Mouse (Mus musculus) gastrocnemius, adult 2 months (tissue): Measurements from ENCODE around the gene Cx3cr1. TPM values are rescaled to one million over a fixed set of nuclear protein-coding genes. Genes with fewer than 3 reads are reported as not detected.
A peak's percentile ranks its signal among the peaks of the same experiment; 100 is the strongest.

Source experiments
- DNase-seq: peaks from one replicate; pipeline ENCODE4 v3.0.0; 2022
- H3K27ac ChIP-seq: fragments of 200-600 bp; 2 replicates; pipeline ENCODE4 v1.8.1; 2022; ENCODE audit warnings: mild to moderate bottlenecking
- H3K4me3 ChIP-seq: fragments of 200-600 bp; 2 replicates; pipeline ENCODE4 v1.8.1; 2022; ENCODE audit warnings: mild to moderate bottlenecking, moderate library complexity
- CTCF ChIP-seq: fragments of 200-600 bp; IDR thresholded peaks from 2 replicates; pipeline ENCODE4 v1.8.1; 2022; ENCODE audit warnings: antibody characterized with exemption, mild to moderate bottlenecking, moderate library complexity
- intact Hi-C: fragments of 180-260 bp; cut with DNase I; formaldehyde crosslinking; loops from one replicate; pipeline ENCODE4 v1.15.1; 2025
- total RNA-seq, 2 experiments: library from RNA; stranded (reverse); gene quantifications; 2 replicates each; pipeline ENCODE4 v1.2.3; 2021

Cx3cr1 gene
- total RNA-seq, 2 experiments from 2014 or later, result 0.15 to 0.20 TPM

GRCm38 (mm10) chr9:119926497-119926896 lies 143.2 kb downstream of the Cx3cr1 start:
- H3K27ac ChIP-seq, result no peak overlapping the region
- H3K4me3 ChIP-seq, result no peak overlapping the region
- intact Hi-C loops, result no loop called here
- DNase-seq, result no peak
- no peak for TF ChIP-seq CTCF

GRCm38 (mm10) chr9:119925729-119926128 lies 143.9 kb downstream of the Cx3cr1 start:
- intact Hi-C loops, result no loop called here

GRCm38 (mm10) chr9:119925120-119925657 lies 144.5 kb downstream of the Cx3cr1 start:
- Histone ChIP-seq H3K27ac (no peak overlapping the region), H3K4me3 (no peak overlapping the region)
- no peak for DNase-seq
- intact Hi-C loops, result no loop called here
- TF ChIP-seq CTCF, result no peak

More at GRCm38 (mm10) chr9:119925729-119926128, 143.9 kb downstream of the Cx3cr1 start:
- H3K27ac ChIP-seq, result no peak overlapping the region
- no peak for TF ChIP-seq CTCF
- DNase-seq, result no peak
- no peak overlapping the region for H3K4me3 ChIP-seq

- DNase-seq, result no peak
- Histone ChIP-seq H3K27ac (no peak overlapping the region), H3K4me3 (no peak overlapping the region)
- no peak for TF ChIP-seq CTCF
- intact Hi-C loops, result no loop called here
These were observed 146.2 kb downstream of the Cx3cr1 start for GRCm38 (mm10) chr9:119923462-119923861.

GRCm38 (mm10) chr9:119919858-119920257 lies 149.8 kb downstream of the Cx3cr1 start:
- Histone ChIP-seq H3K27ac (peak overlapping the region; percentile 20; the same call in 1 of the 2 replicates), H3K4me3 (no peak overlapping the region)
- TF ChIP-seq CTCF, result no peak
- intact Hi-C loops, result no loop called here
- DNase-seq, result peak; percentile 51

GRCm38 (mm10) chr9:119913087-119913838 lies 156.4 kb downstream of the Cx3cr1 start:
- Histone ChIP-seq H3K27ac (no peak overlapping the region), H3K4me3 (no peak overlapping the region)
- no peak for DNase-seq
- intact Hi-C loops, result no loop called here
- peak; percentile 49 for TF ChIP-seq CTCF

GRCm38 (mm10) chr9:119909931-119910330 lies 159.7 kb downstream of the Cx3cr1 start:
- Histone ChIP-seq H3K4me3 (no peak overlapping the region), H3K27ac (no peak overlapping the region)
- intact Hi-C loops, result no loop called here
- no peak for TF ChIP-seq CTCF
- DNase-seq, result no peak

- no peak for TF ChIP-seq CTCF
- Histone ChIP-seq H3K27ac (no peak overlapping the region), H3K4me3 (no peak overlapping the region)
- intact Hi-C loops, result no loop called here
- DNase-seq, result no peak
These were observed 161.0 kb downstream of the Cx3cr1 start for GRCm38 (mm10) chr9:119908708-119909107.

- H3K4me3 ChIP-seq, result no peak overlapping the region
- intact Hi-C loops, result no loop called here
- TF ChIP-seq CTCF, result no peak
These were observed 167.1 kb downstream of the Cx3cr1 start for GRCm38 (mm10) chr9:119902410-119903151.

GRCm38 (mm10) chr9:119899446-119899845 lies 170.2 kb downstream of the Cx3cr1 start:
- no peak for DNase-seq
- Histone ChIP-seq H3K27ac (no peak overlapping the region), H3K4me3 (no peak overlapping the region)
- intact Hi-C loops, result loop anchor here (10.0 kb wide), 1 partner anchor 435 kb away; no protein-coding TSS in a partner anchor
- no peak for TF ChIP-seq CTCF

More at GRCm38 (mm10) chr9:119902410-119903151, 167.1 kb downstream of the Cx3cr1 start:
- no peak overlapping the region for H3K27ac ChIP-seq
- no peak for DNase-seq

- H3K27ac ChIP-seq, result peak overlapping the region; percentile 94
- no peak for TF ChIP-seq CTCF
- H3K4me3 ChIP-seq, result peak overlapping the region; percentile 97
- DNase-seq, result no peak
- intact Hi-C loops, result loop anchor here (10.0 kb wide), 1 partner anchor 430 kb away; no protein-coding TSS in a partner anchor
These were observed 174.5 kb downstream of the Cx3cr1 start for GRCm38 (mm10) chr9:119895040-119895721.

GRCm38 (mm10) chr9:119894339-119895009 lies 175.2 kb downstream of the Cx3cr1 start, which contains the start of gene Wdr48:
Gene Wdr48 (plus strand): TSS chr9:119894878.
- Histone ChIP-seq H3K4me3 (peak within 1 kb of the TSS; percentile 97), H3K27ac (peak within 1 kb of the TSS; percentile 94)
- intact Hi-C loops, result loop anchor here (10.0 kb wide), 1 partner anchor 430 kb away; no protein-coding TSS in a partner anchor
- DNase-seq, result peak; percentile 97
- TF ChIP-seq CTCF, result no peak
